Mouse (Mus musculus): Measurements from ENCODE around the gene Gm3187. TPM values are rescaled to one million over a fixed set of nuclear protein-coding genes. Genes with fewer than 3 reads are reported as not detected.

The Gm3187 gene
- not detected in 2 replicates for polyA plus RNA-seq (2012; rRNA removed)

DNA sequence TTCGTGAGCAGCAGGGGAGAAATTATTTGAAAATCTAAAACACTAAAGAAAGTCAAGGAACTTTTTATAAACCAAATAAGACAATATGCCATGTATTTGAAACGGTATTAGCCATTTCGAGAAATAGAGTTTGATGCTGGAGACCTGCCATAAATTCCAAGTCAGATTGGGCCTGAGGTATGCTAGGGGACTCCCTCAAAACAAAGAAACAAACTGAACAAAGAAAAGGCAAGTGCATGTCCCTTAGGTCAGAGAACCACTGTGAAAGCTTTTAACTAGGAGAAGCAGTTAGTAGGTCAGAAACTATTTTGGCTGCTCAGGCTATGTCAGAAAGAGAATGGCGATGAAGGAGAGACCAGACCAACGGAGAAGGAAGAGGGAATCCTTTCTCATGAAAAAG, at the start of gene Gm3187:
TSS of gene Gm3187 (plus strand) at position 301 of the 400 bp plus-strand sequence.

DNA sequence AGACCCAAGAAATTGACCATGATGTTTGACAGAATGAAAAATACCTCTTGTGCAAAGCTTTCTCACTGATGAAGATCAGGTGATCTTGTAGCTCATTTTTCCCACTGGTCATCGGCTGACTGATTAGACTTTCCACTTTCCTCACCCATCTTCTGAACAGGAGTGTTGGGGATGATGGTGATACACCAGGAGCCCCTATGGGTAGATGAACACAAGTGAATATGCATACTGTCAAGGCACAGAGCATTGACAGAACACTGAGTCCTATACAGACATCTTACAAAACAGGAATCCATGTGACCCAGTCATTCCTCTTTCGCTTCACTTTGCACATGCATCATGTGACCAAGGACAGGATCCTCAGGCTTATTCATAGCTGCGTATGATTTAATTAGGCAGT, 28.6 kb upstream of the Gm3187 start, which contains the start of gene Gm3194:
TSS of gene Gm3194 (minus strand) at position 101 of the 400 bp plus-strand sequence.

DNA sequence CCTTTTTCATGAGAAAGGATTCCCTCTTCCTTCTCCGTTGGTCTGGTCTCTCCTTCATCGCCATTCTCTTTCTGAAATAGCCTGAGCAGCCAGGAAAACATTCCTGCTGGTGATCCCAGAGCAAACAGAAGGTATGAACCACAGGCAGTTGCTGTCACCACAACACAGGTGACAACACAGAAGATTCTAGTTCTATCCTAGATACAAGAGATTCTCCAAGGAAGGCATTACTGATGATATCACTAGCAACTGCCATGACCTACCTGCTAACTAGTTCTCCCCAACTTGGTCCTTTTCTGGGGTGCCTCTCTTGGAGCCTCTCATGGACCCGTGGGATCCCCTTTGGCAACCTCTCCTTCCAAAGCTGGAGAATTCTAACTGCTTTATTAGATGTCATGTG, 6.3 kb upstream of the Gm3187 start, which contains the start of gene Gm8246:
TSS of gene Gm8246 (minus strand) at position 101 of the 400 bp plus-strand sequence.

DNA sequence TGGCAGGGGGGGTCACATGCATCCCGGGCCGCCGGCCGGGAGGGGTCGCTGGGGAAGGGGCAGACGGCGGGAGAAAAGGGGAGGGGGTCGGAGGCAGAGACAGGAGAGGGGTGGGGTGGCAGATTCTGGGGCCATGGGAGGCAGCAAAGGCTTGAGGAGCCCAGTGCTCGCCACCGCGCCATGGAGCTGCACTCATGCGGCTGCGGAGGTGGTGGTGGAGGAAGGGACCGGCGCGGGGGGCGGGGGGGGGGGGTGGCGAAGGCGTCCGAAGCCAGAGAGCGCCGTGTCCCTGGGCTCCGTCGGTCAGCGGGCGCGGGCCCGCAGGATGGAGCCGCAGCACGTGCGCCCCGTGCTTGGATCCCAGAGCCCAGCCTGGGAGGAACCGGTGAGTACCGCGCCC, 17.4 kb downstream of the Gm3187 start, which contains the start of gene Gm3488:
TSS of gene Gm3488 (plus strand) at position 301 of the 400 bp plus-strand sequence.

DNA sequence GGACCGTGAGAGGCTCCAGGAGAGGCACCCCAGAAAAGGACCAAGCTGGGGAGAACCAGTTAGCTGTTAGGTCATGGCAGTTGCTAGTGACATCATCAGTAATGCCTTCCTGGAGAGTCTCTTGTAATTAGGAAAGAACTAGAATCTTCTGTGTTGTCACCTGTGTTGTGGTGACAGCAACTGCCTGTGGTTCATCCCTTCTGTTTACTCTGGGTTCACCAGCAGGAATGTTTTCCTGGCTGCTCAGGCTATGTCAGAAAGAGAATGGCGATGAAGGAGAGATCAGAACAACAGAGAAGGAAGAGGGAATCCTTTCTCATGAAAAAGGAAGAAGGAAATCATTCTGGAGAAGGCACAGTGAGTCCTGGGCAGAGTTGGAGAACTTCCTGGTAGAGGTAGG, 54.2 kb downstream of the Gm3187 start, which contains the start of gene Gm3532:
TSS of gene Gm3532 (plus strand) at position 301 of the 400 bp plus-strand sequence.

Other genes starting within 250 kb of the Gm3187 start
- gene Gm3526, start 223.6 kb upstream of the Gm3187 start, polyA plus RNA-seq (2012; rRNA removed), result not detected in 2 replicates
- not detected in 2 replicates for gene Gm3542, start 149.3 kb upstream of the Gm3187 start, polyA plus RNA-seq (2012; rRNA removed)
- 0.11 and 0.65 TPM in 2 replicates for gene Gm3500, start 95.2 kb upstream of the Gm3187 start, polyA plus RNA-seq (2012; rRNA removed)
- gene Gm3194, start 28.7 kb upstream of the Gm3187 start, polyA plus RNA-seq (2012; rRNA removed), result 1.2 and 3.3 TPM in 2 replicates
- gene Gm8246, start 6.4 kb upstream of the Gm3187 start, polyA plus RNA-seq (2012; rRNA removed), result not detected in 2 replicates
- gene Gm3488, start 17.5 kb downstream of the Gm3187 start, polyA plus RNA-seq (2012; rRNA removed), result 2.3 and 4.2 TPM in 2 replicates
- gene Gm3532, start 54.3 kb downstream of the Gm3187 start, polyA plus RNA-seq (2012; rRNA removed), result 0.04 TPM in 1 of 2 replicates, not detected in the other
- not detected in 2 replicates for gene Gm8265, start 148.8 kb downstream of the Gm3187 start, polyA plus RNA-seq (2012; rRNA removed)
- gene Gm9603, start 203.2 kb downstream of the Gm3187 start, polyA plus RNA-seq (2012; rRNA removed), result not detected in 2 replicates